Mouse (Mus musculus) natural killer cell, adult 2 months (primary cell): ENCODE measurements at regions not wholly inside any gene's neighbourhood (a gene's known extent, or its start where the extent isn't known, plus 50 kb on each side); places are given as distances from the start of the nearest gene placed in this dataset.

ENCODE experiments used
- DNase-seq, 2 experiments: peaks; one replicate each; pipeline ENCODE4 v3.0.0; 2022; ENCODE audit warnings: low spot score in 2 of 2

GRCm38 (mm10) chr11:21036161-21036916 is 54.8 kb upstream of the Peli1 start:
- no peak for DNase-seq

DNA sequence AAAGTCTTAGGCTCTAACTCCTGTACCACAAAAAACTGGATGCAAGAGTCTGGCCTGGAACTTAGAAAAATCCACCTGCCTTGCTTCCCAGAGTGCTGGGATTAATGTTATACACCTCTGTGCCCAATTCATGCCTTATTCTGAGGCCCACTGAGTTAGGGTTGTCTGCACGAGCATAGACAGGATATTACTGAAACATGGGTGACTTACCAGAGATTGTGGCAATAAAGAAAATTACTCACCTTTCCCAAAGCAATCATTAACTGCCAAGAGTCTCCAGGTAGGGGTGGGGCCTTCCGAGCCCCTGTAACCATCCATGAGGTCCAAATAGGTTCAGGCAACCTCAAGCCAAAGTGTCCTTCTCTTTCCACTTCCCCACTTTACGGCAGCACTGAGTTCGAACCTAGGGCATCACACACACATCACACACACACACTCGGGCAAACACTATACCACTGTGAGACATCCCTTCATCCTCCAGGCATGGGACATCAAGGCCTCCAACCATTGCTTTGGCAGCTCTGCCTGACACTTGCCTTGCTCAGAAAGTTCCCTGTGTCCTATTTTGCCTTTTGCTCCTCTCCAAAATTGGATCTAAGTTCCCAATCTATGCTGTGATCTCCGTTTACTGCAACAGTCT is 53.7 kb upstream of the Peli1 start:
- no peak for DNase-seq

DNA sequence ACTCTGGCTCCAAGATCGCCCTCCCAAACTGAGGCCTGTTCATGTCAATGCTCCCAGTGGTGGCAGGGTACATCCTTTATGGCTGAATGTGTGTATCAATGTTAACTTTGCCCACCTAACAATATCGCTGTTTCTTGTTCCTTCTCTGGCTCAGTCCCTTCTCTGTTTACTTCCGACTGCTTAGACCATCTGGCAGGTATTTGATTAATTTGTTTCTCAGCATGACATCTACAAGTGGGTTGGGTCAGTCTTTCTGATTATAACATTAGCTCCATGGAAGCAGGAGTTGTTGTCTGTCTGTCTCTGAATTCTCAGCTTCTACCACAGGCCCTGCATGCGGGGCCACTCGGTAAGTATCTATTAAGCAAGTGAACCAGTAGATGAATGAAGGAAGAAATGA is 49.9 kb upstream of the Peli1 start:
- no peak for DNase-seq
